Mouse (Mus musculus) midbrain, embryonic 14.5 days (tissue): ENCODE measurements around the gene Lpar1. TPM values are rescaled to one million over a fixed set of nuclear protein-coding genes. Genes with fewer than 3 reads are reported as not detected.

Experiments used
- ATAC-seq: fragments of 200-750 bp; cut with Nextera tagmentation; 2 replicates; pipeline ENCODE4 v1.8.0; 2017; ENCODE audit warnings: moderate number of reproducible peaks, moderate library complexity; ENCODE audit not compliant: low FRiP score, low TSS enrichment
- DNase-seq: peaks from one replicate; pipeline ENCODE4 v3.0.0-alpha.2; 2015
- H3K27ac ChIP-seq: fragments of 300-500 bp; sonication (generic); replicated peaks from 2 replicates; pipeline ENCODE4 v1.5.1; 2014; ENCODE audit warnings: mild to moderate bottlenecking, low read depth, low read length, moderate library complexity
- H3K27me3 ChIP-seq: fragments of 300-500 bp; sonication (generic); 2 replicates; pipeline ENCODE4 v1.6.1; 2014; ENCODE audit warnings: low read length, control low read depth, mixed read lengths; ENCODE audit not compliant: control insufficient read depth, insufficient read depth
- H3K36me3 ChIP-seq: fragments of 300-500 bp; sonication (generic); 2 replicates; pipeline ENCODE4 v1.6.1; 2014; ENCODE audit warnings: low read length, control low read depth; ENCODE audit not compliant: control insufficient read depth, insufficient read depth
- H3K4me1 ChIP-seq: fragments of 300-500 bp; sonication (generic); 2 replicates; pipeline ENCODE4 v1.6.1; 2014; ENCODE audit warnings: mild to moderate bottlenecking, antibody characterized with exemption, low read length, control low read depth; ENCODE audit not compliant: control insufficient read depth, insufficient read depth
- H3K4me2 ChIP-seq: fragments of 300-500 bp; sonication (generic); 2 replicates; pipeline ENCODE4 v1.6.1; 2014; ENCODE audit warnings: mild to moderate bottlenecking, low read length, moderate library complexity
- H3K4me3 ChIP-seq: fragments of 300-500 bp; sonication (generic); replicated peaks from 2 replicates; pipeline ENCODE4 v1.5.1; 2014; ENCODE audit warnings: low read depth, low read length
- H3K9ac ChIP-seq: fragments of 300-500 bp; sonication (generic); replicated peaks from 2 replicates; pipeline ENCODE4 v1.6.1; 2014; ENCODE audit warnings: mild to moderate bottlenecking, low read length, moderate library complexity
- H3K9me3 ChIP-seq: fragments of 300-500 bp; sonication (generic); 2 replicates; pipeline ENCODE4 v1.6.1; 2016; ENCODE audit warnings: low read length, control low read depth, mixed read lengths; ENCODE audit not compliant: control insufficient read depth
- WGBS: fragments of 180-500 bp; shearing (Covaris S2); extraction: QIAGEN DNeasy Blood & Tissue Kit; methylation state at CpG from one replicate; pipeline ENCODE4 v1.1.7; 2014; 5-methylcytosine and 5-hydroxymethylcytosine counted together
- polyA plus RNA-seq: library from polyadenylated mRNA; unstranded; fragments of >200 nt; fragmentation: Nextera tagmentation; extraction: Ambion mirVana; gene quantifications from 2 replicates; pipeline ENCODE4 v1.2.1, GENCODE M21; 2014

Gene Lpar1
- polyA plus RNA-seq, 1 experiment from 2014 or later = 20.6 TPM

DNA sequence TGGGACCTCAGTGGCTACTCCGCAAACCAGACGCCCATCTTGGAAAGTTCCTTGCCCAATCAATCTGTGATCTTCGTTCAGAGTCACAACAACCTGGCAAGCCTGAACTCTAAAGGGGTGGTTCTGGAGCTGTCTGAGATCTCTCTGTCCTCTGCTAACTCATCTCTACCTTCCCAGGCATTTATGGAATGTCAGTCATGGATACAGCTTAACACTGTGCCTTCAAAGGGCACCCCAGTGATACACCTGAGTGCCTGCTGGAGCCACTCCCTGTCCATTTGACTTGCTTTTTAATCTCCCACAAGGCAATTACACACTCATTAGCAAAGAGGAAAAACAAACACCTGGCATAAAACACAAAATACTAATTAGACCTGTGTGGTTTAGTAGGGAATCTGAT is 62.0 kb downstream of the Lpar1 start:
- WGBS = 76% methylated on average over 3 of the region's 3 CpGs

DNA sequence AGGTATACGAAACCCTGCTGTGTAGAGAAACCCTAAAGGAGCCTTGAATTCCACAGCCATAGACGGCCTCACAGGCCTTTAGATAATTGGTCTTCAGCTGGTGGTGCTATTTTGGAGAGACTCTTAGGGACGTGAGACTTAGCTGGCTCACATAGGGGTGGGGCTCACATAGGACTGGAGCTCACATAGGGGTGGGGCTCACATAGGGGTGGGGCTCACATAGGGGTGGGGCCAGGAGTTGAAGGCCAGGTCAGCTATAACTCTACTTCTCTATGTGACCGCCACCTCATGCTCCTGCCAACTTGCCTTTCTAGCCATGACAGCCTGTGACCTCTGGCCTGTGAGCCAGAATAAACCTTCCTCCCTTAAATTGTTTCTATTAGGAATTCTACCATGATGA is 63.3 kb downstream of the Lpar1 start:
- no peaks in the 10 kb centered on the region for H3K36me3 ChIP-seq
- no peaks in the 10 kb centered on the region for H3K27me3 ChIP-seq
- no peak overlapping the region for H3K4me3 ChIP-seq
- no peak overlapping the region for H3K9ac ChIP-seq
- WGBS = 90% methylated on average over 4 of the region's 4 CpGs
- no peaks in the 10 kb centered on the region for H3K4me1 ChIP-seq
- ATAC-seq = peak; percentile 46; the same call in 1 of the 2 replicates
- no peak overlapping the region for H3K4me2 ChIP-seq
- no peaks in the 10 kb centered on the region for H3K9me3 ChIP-seq
- no peak for DNase-seq
- H3K27ac ChIP-seq = no peak overlapping the region

More for the DNA sequence above, 62.0 kb downstream of the Lpar1 start:
- Histone ChIP-seq H3K27me3 (no peaks in the 10 kb centered on the region), H3K36me3 (no peaks in the 10 kb centered on the region), H3K4me2 (no peak overlapping the region), H3K27ac (no peak overlapping the region), H3K9ac (no peak overlapping the region), H3K4me1 (no peaks in the 10 kb centered on the region), H3K9me3 (no peaks in the 10 kb centered on the region), H3K4me3 (no peak overlapping the region)
- DNase-seq (no peak), ATAC-seq (no peak)

DNA sequence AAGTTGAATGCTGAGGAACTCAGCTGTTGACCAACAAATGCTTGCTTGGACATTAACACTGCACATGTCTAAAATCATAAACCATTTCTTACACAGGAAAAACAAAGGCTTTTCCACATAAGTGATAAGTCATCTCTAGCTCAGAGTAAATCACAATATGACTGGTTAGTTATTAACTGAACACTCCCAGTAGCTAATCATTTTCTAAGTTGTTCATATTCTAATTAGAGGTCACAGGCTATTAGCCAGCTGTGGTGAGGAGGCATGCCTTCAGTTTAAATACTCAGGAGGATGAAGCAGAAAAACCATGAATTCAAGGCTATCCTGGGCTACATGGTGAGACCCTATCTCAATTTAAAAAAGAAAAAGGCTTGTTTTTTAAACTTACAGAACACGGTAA is 75.1 kb downstream of the Lpar1 start:
- Histone ChIP-seq H3K36me3 (no peaks in the 10 kb centered on the region), H3K4me3 (no peak overlapping the region), H3K4me2 (no peak overlapping the region), H3K9ac (no peak overlapping the region), H3K27me3 (no peaks in the 10 kb centered on the region), H3K9me3 (no peaks in the 10 kb centered on the region), H3K4me1 (no peaks in the 10 kb centered on the region), H3K27ac (no peak overlapping the region)
- 98% methylated on average over 1 of the region's 1 CpGs for WGBS
- DNase-seq (no peak), ATAC-seq (no peak)

DNA sequence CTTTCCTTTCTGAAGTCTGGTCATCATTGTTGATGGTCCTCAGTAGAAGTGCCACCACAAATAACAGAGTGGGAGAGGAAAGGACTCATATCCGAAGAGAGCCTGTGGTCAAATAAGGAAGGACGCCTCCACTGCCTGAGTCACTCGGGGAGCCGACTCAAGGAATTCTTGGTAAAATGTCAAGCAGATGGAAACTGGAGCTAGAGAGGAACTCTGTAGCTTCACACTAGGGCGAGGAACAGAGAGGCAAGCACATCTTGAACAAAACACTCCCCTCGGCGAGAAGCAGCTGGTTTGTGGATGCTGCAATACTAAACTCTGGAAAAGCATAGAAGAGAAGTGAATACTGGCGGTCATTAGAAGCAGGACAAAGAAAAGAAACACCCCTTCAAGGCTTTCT is 76.0 kb downstream of the Lpar1 start:
- Histone ChIP-seq H3K4me1 (no peaks in the 10 kb centered on the region), H3K9ac (no peak overlapping the region), H3K4me2 (no peak overlapping the region), H3K36me3 (no peaks in the 10 kb centered on the region), H3K27ac (no peak overlapping the region), H3K27me3 (no peaks in the 10 kb centered on the region), H3K9me3 (no peaks in the 10 kb centered on the region), H3K4me3 (no peak overlapping the region)
- ATAC-seq (no peak), DNase-seq (no peak)
- 93% methylated on average over 8 of the region's 8 CpGs for WGBS

DNA sequence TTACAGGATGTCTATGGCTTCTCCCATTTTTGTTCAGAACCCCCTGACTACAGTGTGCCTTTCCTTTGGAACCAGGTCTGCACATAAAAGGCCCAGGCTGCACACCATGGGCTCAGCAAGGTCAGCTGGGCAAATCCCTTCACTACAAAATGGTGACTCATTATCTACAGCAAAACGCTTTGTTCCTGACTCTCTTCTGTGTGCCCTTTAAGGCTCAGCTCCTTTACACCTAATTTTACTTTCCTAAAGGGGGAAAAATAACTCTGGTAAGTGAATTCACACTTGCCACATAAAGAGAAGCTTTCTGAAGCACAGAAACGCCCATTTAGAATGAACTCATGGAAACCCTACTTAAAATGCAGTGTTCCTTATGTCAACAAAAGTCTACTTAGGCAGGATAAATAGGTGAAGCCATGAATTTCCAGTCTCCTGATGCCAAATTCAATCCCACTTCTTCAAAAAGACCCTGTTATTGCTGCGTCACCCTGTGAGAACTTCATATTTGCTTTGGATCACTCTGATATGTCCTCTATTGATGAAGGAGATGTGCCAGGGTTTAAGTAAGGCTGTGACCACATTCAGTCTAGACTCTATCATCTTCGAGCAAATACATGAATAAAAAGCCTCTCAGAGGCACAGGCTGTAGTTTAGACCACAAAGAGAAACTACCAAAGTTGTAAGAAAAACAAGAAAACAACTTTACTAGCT is 82.3 kb downstream of the Lpar1 start:
- no peak overlapping the region for H3K4me3 ChIP-seq
- 74% methylated on average over 4 of the region's 4 CpGs for WGBS
- no peaks in the 10 kb centered on the region for H3K4me1 ChIP-seq
- H3K9me3 ChIP-seq = no peaks in the 10 kb centered on the region
- no peak overlapping the region for H3K27ac ChIP-seq
- no peaks in the 10 kb centered on the region for H3K27me3 ChIP-seq
- DNase-seq (no peak), ATAC-seq (no peak)
- H3K36me3 ChIP-seq = no peaks in the 10 kb centered on the region
- no peak overlapping the region for H3K4me2 ChIP-seq
- H3K9ac ChIP-seq = no peak overlapping the region

DNA sequence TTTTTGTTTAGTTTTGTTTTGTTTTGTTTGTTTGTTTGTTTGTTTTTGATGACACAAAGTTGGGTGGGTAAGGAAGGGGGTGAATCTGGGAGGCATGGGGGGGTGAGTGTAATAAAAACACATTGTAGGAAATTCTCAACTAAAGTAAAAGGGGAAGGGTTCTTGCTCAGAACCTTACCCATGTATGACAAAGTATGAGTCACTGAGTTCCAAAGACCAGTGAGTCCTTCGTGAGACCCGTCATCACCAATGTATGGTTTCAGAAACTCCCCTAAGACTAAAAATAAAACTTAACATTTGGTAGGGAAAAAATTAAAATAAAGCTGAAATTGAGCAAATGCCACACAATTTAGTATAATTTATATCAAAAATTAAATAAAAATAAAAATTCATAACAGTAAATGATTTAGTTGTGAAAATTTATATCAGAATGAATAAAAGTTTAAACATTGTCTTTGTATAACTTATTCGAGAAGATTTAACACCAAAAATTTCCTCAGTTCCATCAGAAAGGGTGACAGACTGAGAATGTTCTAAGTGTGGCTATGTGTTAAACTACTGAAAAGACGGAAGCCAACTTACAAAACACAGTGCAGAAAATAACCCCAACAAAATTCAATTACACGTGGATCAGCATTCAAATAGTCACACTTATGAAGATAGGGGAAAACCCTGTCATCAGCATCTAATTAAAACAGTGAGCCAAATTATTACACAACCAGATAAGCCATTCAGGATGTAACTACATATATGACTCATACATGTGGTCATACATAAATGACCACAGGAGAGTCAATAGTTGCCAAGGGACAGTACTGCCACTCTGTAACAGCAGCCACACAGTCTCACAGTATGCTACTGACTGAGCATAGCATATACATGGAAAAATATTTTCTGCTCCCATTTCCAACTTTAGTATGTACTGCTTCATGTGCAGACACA is 83.8 kb downstream of the Lpar1 start:
- Histone ChIP-seq H3K27me3 (no peaks in the 10 kb centered on the region), H3K9ac (no peak overlapping the region), H3K4me2 (no peak overlapping the region), H3K9me3 (no peaks in the 10 kb centered on the region), H3K4me3 (no peak overlapping the region), H3K36me3 (no peaks in the 10 kb centered on the region), H3K27ac (no peak overlapping the region), H3K4me1 (no peaks in the 10 kb centered on the region)
- WGBS = 93% methylated on average over 5 of the region's 5 CpGs
- ATAC-seq = no peak
- DNase-seq = no peak

DNA sequence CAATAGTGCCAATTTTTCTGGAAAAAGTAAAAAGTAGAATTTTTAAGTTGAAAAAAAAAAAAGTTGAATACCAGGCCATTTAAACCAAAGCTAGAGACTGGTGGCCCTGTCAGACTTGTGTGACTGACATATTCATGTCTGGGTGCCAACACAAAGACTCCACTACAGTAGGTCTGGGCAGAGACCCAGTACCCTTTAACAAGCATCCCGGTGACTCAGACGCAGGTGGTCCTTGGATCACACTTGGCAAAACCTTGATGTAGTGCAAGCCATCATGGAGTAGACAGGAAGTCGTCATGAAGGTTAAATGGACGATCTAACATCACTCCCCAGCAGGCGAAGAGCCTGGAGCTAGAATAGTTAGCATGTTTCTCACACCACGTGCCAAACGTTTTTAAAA is 84.7 kb downstream of the Lpar1 start:
- Histone ChIP-seq H3K27me3 (no peaks in the 10 kb centered on the region), H3K4me2 (no peak overlapping the region), H3K9ac (no peak overlapping the region), H3K4me3 (no peak overlapping the region), H3K36me3 (no peaks in the 10 kb centered on the region), H3K27ac (no peak overlapping the region), H3K4me1 (no peaks in the 10 kb centered on the region), H3K9me3 (no peaks in the 10 kb centered on the region)
- no peak for ATAC-seq
- DNase-seq = no peak
- WGBS = 88% methylated on average over 7 of the region's 7 CpGs

DNA sequence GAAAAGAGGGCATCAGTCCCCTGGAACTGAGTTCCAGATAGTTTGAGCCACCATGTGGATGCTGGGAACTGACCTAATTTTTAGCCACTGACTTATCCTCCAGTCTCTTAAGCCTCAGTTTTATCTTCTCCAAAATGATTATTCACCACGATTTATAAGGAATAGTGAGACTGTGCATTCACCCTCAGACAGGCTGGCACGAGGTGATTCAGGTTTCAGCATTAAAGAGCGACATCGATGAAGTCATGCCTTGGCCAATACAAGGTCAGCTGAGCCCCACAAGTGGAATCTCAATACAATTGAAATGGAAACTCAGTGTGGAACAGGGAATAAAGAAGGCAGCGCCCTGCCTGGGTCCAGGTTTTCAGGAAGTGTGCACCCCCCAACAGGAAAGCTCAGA is 88.1 kb downstream of the Lpar1 start:
- ATAC-seq = no peak
- no peaks in the 10 kb centered on the region for H3K9me3 ChIP-seq
- 94% methylated on average over 5 of the region's 5 CpGs for WGBS
- no peaks in the 10 kb centered on the region for H3K36me3 ChIP-seq
- H3K4me1 ChIP-seq = no peaks in the 10 kb centered on the region
- H3K27me3 ChIP-seq = no peaks in the 10 kb centered on the region
- no peak overlapping the region for H3K27ac ChIP-seq
- DNase-seq = no peak
- no peak overlapping the region for H3K4me3 ChIP-seq
- H3K9ac ChIP-seq = no peak overlapping the region
- H3K4me2 ChIP-seq = no peak overlapping the region
